Mouse (Mus musculus): ENCODE measurements around the gene Cacna1c.

Gene Cacna1c

GRCm38 (mm10) chr6:118963283-118963682 lies 232.9 kb downstream of the Cacna1c start:
- DNase-seq (ENCODE audit: low spot score in 2 of 2): no peak

DNA sequence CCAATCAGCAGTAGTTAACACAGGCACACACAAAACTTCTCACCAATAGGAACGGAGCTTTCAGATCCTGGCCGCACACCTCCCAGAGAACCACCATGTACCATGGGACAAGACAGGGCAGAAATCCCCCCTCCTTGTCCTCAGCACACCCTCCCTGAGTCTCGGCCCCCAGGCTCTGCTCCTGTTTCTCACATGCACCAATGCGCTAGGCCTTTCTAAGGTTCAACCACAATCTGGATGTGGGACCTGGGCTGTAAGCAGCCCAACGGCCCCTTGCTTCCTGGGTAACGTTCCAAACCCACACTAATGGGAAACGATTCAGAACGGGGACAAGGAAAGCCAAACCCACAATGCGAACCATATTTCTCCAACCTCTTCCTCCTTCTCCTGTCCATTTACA lies 237.7 kb downstream of the Cacna1c start:
- DNase-seq (ENCODE audit: low spot score in 2 of 2): no peak

DNA sequence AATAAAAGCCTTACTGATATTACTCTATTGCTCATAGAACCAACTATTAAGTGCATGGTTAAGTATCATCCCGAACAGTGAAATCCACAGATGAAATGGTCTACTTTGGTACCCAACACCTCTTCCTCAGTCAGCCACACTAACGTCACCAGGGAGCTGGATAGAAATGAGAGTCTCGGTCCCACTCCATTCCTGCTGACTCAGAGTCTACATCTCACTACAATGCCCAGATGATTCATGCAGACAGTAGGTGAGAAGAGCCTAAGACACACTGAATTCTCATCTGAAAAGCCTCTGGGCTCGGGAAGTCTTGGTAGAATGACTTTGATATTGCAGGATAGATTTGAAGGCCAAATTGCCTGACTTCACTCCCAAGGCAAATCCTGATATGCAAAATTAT lies 240.0 kb downstream of the Cacna1c start:
- no peak for DNase-seq (ENCODE audit: low spot score in 2 of 2)

DNA sequence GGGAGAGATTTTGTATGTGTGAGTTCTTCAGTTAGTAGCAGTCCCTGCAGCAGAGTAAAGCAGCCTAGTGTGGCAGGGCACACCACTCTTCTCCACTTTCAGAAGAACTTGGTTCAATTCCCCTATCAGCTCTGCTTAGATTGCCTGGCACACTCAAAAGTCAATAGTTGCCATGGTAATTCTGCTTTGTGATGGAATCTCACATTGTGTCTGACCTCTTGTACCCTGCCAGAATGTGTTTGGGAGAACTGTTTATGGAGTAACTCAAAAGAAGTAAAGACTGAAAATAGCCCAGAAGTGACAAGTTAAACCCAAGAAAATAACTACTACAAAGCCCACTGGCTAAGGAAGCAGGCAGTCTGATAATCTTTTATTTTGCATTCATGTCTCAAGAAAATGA lies 240.4 kb downstream of the Cacna1c start:
- no peak for DNase-seq (ENCODE audit: low spot score in 2 of 2)

DNA sequence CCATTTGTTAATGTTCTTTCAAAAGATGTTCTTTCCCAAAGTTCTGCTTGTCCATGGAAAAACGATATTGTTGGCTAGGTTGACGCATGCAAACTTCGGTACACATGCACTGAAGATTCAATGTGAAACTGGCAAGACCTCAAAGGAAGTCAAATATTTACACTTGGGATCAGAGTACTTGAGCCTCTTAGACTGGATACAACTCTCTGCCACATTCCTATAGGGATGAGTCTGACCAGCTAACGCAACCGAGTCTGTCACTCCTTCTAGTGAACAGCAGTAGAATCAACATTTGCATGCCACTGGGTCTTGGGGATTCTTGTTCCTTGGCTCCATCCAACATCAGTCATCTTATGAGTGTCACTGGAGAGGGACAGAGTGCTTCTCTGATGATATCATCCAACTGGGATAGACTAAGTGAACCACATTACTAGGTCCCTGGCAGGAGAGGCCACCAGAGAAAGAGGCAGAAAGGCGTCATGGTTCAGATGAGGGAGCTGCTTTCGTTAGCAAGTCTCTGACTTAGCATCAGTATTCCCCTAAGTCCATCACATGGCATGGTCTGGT lies 241.1 kb downstream of the Cacna1c start:
- no peak for DNase-seq (ENCODE audit: low spot score in 2 of 2)

GRCm38 (mm10) chr6:118952377-118952776 lies 243.8 kb downstream of the Cacna1c start:
- no peak for DNase-seq (ENCODE audit: low spot score in 2 of 2)

- DNase-seq (ENCODE audit: low spot score in 2 of 2): no peak
These were observed 246.0 kb downstream of the Cacna1c start for GRCm38 (mm10) chr6:118950190-118950589.

DNA sequence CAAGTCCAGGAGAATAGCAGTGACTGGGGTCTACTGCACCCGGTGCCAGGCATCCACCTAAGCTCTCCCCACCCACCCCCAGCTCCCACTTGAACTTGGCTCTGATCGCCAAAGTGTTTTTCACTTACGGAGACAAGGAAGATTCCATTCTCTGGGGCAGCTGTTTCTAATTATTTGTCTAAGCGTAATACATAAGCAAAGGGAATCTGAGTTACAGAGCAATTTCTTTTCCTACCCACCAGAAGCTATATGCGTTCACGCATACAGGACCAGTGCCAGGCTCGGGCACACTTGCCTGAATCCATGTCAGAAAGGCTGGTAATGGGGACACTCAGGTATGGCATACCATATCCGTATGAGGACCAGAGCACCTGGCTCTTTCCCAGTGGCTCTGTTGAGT lies 248.9 kb downstream of the Cacna1c start:
- no peak for DNase-seq (ENCODE audit: low spot score in 2 of 2)

DNA sequence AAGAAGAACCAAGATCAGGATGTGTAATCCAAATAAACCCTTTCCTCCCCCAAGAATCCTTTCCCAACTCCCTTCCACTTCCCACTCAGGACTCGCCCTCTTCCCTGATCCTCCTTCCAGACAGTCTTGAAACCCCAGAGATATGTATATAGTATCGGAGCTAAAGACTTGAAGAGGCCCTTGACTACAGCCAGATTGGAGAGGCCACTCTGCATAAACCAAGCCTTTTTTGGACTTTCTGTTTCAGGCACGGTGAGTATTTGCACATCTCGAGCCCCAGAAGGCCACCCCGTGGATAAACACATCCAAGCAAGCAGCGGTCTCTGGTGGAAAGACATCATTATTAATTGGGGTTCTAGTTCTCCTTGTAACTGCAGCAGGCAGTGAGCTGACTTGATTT lies 249.6 kb downstream of the Cacna1c start:
- DNase-seq (ENCODE audit: low spot score in 2 of 2): no peak

- DNase-seq (ENCODE audit: low spot score in 2 of 2): no peak
These were observed 252.1 kb downstream of the Cacna1c start for GRCm38 (mm10) chr6:118944093-118944492.

- DNase-seq (ENCODE audit: low spot score in 2 of 2): no peak
These were observed 254.4 kb downstream of the Cacna1c start for GRCm38 (mm10) chr6:118941816-118942215.

DNA sequence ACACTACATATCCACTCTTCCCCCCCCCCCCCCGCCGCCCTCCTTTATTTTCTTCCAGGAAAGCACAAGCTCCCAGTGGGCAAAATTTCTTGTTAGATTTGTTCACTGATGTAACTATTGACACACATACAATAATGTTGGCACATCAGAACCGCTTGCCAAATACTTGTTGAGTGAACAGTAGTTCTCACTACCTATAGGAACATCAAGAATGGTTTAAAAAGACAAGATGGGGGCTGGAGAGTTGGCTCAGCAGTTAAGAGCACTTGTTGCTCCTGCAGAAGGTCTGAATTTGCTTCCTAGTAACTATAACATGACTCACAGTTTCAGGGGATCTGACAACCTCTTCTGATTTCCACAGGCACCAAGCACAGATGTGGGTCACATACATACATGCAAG lies 255.2 kb downstream of the Cacna1c start:
- DNase-seq (ENCODE audit: low spot score in 2 of 2): no peak

- DNase-seq (ENCODE audit: low spot score in 2 of 2): no peak
These were observed 256.6 kb downstream of the Cacna1c start for GRCm38 (mm10) chr6:118939626-118940025.

DNA sequence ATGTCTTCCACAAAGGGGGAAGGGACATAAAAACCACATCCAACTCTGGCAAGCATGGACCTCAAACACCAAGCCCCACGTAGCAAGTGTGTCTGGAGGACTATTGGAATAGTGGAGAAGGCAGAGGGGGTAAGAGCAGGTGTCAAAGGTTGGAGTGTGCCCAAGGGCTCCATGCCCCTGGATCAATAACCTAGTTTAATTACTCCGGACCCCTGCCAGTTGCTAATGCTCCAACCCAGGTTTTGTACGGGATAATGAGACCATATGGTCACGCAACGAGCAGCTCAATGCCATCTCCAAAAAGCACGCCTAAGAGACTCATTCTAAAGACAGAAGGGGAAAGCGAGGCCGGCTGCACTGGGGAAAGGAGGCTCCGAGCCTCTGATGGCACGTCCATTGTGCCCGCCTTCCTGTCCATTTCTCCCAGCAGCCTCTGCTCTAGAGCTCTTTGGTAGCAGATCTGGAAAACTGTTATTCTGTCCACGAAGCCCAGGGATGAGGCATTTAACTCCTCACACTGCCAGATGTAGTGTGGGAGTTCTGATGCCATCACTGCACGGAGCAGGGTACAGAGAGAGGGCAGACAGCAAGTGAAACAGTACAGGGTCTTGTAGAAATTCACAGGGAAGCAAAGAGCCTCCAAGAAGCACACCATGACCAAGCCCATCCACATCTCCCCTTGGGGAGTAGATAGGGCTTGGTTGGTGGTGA lies 257.7 kb downstream of the Cacna1c start:
- no peak for DNase-seq (ENCODE audit: low spot score in 2 of 2)

DNA sequence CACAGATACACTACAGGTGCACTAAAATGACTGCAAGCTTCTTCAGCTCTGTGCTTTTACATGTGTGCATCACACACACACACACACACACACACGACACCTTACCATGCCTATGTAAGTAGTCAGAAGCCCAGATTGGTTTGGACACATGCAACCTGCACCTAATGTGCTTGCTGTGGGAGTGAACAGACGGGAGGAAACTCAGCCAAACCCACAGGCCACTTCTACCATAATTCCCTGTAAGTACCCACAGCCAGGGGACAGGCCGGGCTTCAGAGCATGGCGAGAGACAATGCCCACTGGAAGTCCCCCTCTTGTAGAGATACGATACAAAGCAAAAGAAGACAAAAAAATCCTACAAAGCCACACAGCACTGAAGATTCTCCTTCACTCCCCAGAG lies 258.7 kb downstream of the Cacna1c start:
- no peak for DNase-seq (ENCODE audit: low spot score in 2 of 2)

DNA sequence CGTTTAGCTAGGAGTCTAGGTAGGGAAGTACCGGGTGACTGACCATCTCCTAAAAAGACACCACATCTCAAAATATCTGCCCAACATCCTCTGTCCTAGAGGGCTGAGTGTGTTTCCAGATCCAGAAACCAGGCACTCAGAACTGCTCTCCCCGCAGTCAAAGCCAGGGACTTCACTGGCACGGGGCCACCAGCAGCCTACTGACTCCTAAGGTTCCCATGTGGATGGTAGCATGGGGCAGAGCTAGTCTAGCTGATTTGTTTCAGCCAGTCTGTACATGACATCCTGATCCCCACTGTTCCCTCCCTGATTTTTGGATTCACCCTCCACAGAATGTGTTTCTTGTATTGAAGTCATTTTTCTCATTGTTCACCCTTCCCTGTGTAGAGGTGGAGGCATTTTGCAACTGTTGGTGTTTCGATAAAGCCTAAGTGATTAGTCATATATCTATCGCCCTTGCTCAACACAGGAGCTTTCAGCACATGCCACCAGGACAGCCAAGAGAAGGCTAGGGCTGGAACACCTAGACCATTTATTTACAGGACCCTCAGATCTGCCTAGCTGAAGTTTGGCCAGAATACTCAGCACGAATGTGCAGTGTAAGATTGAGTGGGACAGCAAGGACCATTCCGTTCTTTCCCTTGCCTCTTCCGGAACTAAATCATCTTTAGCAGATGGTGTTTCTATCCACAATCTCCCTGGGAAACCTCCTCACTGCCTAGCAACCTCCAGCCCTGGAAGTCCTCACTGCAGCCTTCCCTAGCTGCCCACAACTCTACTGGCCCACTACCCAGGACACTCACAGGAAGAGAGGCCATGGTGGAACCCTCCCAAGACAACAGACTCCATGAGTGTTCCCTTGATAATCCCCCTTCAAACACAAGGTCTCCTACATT lies 260.4 kb downstream of the Cacna1c start:
- no peak for DNase-seq (ENCODE audit: low spot score in 2 of 2)

- DNase-seq (ENCODE audit: low spot score in 2 of 2): no peak
These were observed 261.8 kb downstream of the Cacna1c start for GRCm38 (mm10) chr6:118934243-118934902.

DNA sequence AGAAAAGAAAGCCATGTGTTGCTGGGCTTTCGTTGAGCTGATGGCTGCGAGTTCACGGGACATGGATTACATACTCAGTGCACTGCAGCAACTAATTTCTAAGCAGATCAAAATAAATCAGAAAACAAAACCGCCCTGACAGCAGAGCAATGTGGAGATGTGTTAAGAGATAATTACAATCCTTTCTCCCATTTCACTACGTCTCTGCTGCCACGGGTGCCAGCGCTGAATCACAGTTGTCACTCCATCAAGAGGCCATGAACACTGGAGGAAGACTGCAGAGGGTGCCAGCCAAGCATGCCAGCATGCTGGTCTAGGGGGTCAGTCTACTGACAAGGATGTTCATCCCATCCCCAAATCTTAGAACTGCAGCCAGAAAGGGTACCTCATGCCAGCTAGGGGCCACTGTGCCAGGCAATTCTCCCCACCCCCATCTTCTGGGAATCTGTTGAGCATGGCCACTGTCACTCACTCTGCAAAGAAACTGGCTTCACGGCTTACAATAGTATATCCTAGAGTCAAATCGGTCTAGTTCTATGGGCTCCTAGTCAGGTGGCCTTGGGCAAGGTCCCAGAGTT lies 263.1 kb downstream of the Cacna1c start:
- no peak for DNase-seq (ENCODE audit: low spot score in 2 of 2)

GRCm38 (mm10) chr6:118932002-118932700 lies 264.1 kb downstream of the Cacna1c start:
- DNase-seq (ENCODE audit: low spot score in 2 of 2): no peak

- no peak for DNase-seq (ENCODE audit: low spot score in 2 of 2)
These were observed 269.5 kb downstream of the Cacna1c start for GRCm38 (mm10) chr6:118926669-118927068.

- no peak for DNase-seq (ENCODE audit: low spot score in 2 of 2)
These were observed 271.8 kb downstream of the Cacna1c start for GRCm38 (mm10) chr6:118924426-118924825.

Measured in frontal cortex, postnatal 10 days (tissue).